Mouse (Mus musculus): ENCODE measurements around the gene Trim31. TPM values are rescaled to one million over a fixed set of nuclear protein-coding genes. Genes with fewer than 3 reads are reported as not detected.

Trim31 gene
- polyA plus RNA-seq, 1 experiment from 2014 or later = not detected

- no peaks in the 10 kb centered on the region for H3K27me3 ChIP-seq (ENCODE audit: control insufficient read depth, insufficient read depth, low read length)
- no peaks in the 10 kb centered on the region for H3K4me1 ChIP-seq (ENCODE audit: control insufficient read depth, insufficient read depth, low read length)
- H3K36me3 ChIP-seq (ENCODE audit: control insufficient read depth, insufficient read depth, low read length) = no peaks in the 10 kb centered on the region
- no peak for DNase-seq (ENCODE audit: low spot score, missing footprints)
- no peak overlapping the region for H3K4me3 ChIP-seq (ENCODE audit: low read depth, low read length)
- ATAC-seq (ENCODE audit: low FRiP score) = no peak
- H3K9ac ChIP-seq (ENCODE audit: low read length) = no peak overlapping the region
- H3K9me3 ChIP-seq (ENCODE audit: control insufficient read depth, low read length) = no peaks in the 10 kb centered on the region
- WGBS = 57% methylated on average over 4 of the region's 4 CpGs
- no peak overlapping the region for H3K27ac ChIP-seq (ENCODE audit: low read depth, low read length)
- H3K4me2 ChIP-seq = no peak overlapping the region
These were observed 11.9 kb downstream of the Trim31 start for GRCm38 (mm10) chr17:36909802-36910201.

GRCm38 (mm10) chr17:36912031-36912430 is 14.1 kb downstream of the Trim31 start:
- no peak for ATAC-seq (ENCODE audit: low FRiP score)
- Histone ChIP-seq H3K9ac (ENCODE audit: low read length) (no peak overlapping the region), H3K4me3 (ENCODE audit: low read depth, low read length) (no peak overlapping the region), H3K4me2 (no peak overlapping the region), H3K4me1 (ENCODE audit: control insufficient read depth, insufficient read depth, low read length) (no peaks in the 10 kb centered on the region), H3K27me3 (ENCODE audit: control insufficient read depth, insufficient read depth, low read length) (no peaks in the 10 kb centered on the region), H3K36me3 (ENCODE audit: control insufficient read depth, insufficient read depth, low read length) (no peaks in the 10 kb centered on the region), H3K27ac (ENCODE audit: low read depth, low read length) (no peak overlapping the region), H3K9me3 (ENCODE audit: control insufficient read depth, low read length) (no peaks in the 10 kb centered on the region)
- 85% methylated on average over 2 of the region's 2 CpGs for WGBS
- no peak for DNase-seq (ENCODE audit: low spot score, missing footprints)

GRCm38 (mm10) chr17:36914108-36914507 is 16.2 kb downstream of the Trim31 start:
- WGBS = 7% methylated on average over 2 of the region's 2 CpGs
- no peak overlapping the region for H3K27ac ChIP-seq (ENCODE audit: low read depth, low read length)
- ATAC-seq (ENCODE audit: low FRiP score) = peak; percentile 73
- no peaks in the 10 kb centered on the region for H3K36me3 ChIP-seq (ENCODE audit: control insufficient read depth, insufficient read depth, low read length)
- no peak overlapping the region for H3K4me3 ChIP-seq (ENCODE audit: low read depth, low read length)
- DNase-seq (ENCODE audit: low spot score, missing footprints) = peak; percentile 97
- no peak overlapping the region for H3K4me2 ChIP-seq
- H3K9ac ChIP-seq (ENCODE audit: low read length) = no peak overlapping the region
- no peaks in the 10 kb centered on the region for H3K27me3 ChIP-seq (ENCODE audit: control insufficient read depth, insufficient read depth, low read length)
- no peaks in the 10 kb centered on the region for H3K9me3 ChIP-seq (ENCODE audit: control insufficient read depth, low read length)
- no peaks in the 10 kb centered on the region for H3K4me1 ChIP-seq (ENCODE audit: control insufficient read depth, insufficient read depth, low read length)

- H3K9me3 ChIP-seq (ENCODE audit: control insufficient read depth, low read length) = no peaks in the 10 kb centered on the region
- no peak overlapping the region for H3K4me2 ChIP-seq
- no peak overlapping the region for H3K4me3 ChIP-seq (ENCODE audit: low read depth, low read length)
- peak; percentile 93 for DNase-seq (ENCODE audit: low spot score, missing footprints)
- H3K9ac ChIP-seq (ENCODE audit: low read length) = no peak overlapping the region
- H3K4me1 ChIP-seq (ENCODE audit: control insufficient read depth, insufficient read depth, low read length) = no peaks in the 10 kb centered on the region
- 16% methylated on average over 9 of the region's 9 CpGs for WGBS
- no peaks in the 10 kb centered on the region for H3K27me3 ChIP-seq (ENCODE audit: control insufficient read depth, insufficient read depth, low read length)
- H3K27ac ChIP-seq (ENCODE audit: low read depth, low read length) = no peak overlapping the region
- H3K36me3 ChIP-seq (ENCODE audit: control insufficient read depth, insufficient read depth, low read length) = no peaks in the 10 kb centered on the region
- peak; percentile 38; the same call in 1 of the 2 replicates for ATAC-seq (ENCODE audit: low FRiP score)
These were observed 17.2 kb downstream of the Trim31 start for GRCm38 (mm10) chr17:36915076-36915475.

GRCm38 (mm10) chr17:36920239-36920638 is 22.3 kb downstream of the Trim31 start:
- no peaks in the 10 kb centered on the region for H3K4me1 ChIP-seq (ENCODE audit: control insufficient read depth, insufficient read depth, low read length)
- ATAC-seq (ENCODE audit: low FRiP score) (no peak), DNase-seq (ENCODE audit: low spot score, missing footprints) (no peak)
- H3K27me3 ChIP-seq (ENCODE audit: control insufficient read depth, insufficient read depth, low read length) = no peaks in the 10 kb centered on the region
- no peaks in the 10 kb centered on the region for H3K36me3 ChIP-seq (ENCODE audit: control insufficient read depth, insufficient read depth, low read length)
- H3K9ac ChIP-seq (ENCODE audit: low read length) = no peak overlapping the region
- no peak overlapping the region for H3K27ac ChIP-seq (ENCODE audit: low read depth, low read length)
- H3K4me3 ChIP-seq (ENCODE audit: low read depth, low read length) = no peak overlapping the region
- WGBS = 55% methylated on average over 15 of the region's 15 CpGs
- no peak overlapping the region for H3K4me2 ChIP-seq
- H3K9me3 ChIP-seq (ENCODE audit: control insufficient read depth, low read length) = no peaks in the 10 kb centered on the region

- 85% methylated on average over 4 of the region's 4 CpGs for WGBS
- H3K9ac ChIP-seq (ENCODE audit: low read length) = no peak overlapping the region
- H3K27ac ChIP-seq (ENCODE audit: low read depth, low read length) = no peak overlapping the region
- no peak overlapping the region for H3K4me3 ChIP-seq (ENCODE audit: low read depth, low read length)
- no peak for DNase-seq (ENCODE audit: low spot score, missing footprints)
- ATAC-seq (ENCODE audit: low FRiP score) = no peak
- H3K4me1 ChIP-seq (ENCODE audit: control insufficient read depth, insufficient read depth, low read length) = no peaks in the 10 kb centered on the region
- H3K4me2 ChIP-seq = no peak overlapping the region
- H3K27me3 ChIP-seq (ENCODE audit: control insufficient read depth, insufficient read depth, low read length) = no peaks in the 10 kb centered on the region
- no peaks in the 10 kb centered on the region for H3K36me3 ChIP-seq (ENCODE audit: control insufficient read depth, insufficient read depth, low read length)
- no peaks in the 10 kb centered on the region for H3K9me3 ChIP-seq (ENCODE audit: control insufficient read depth, low read length)
These were observed 24.8 kb downstream of the Trim31 start for GRCm38 (mm10) chr17:36922715-36923114.

- Histone ChIP-seq H3K9ac (ENCODE audit: low read length) (no peak overlapping the region), H3K4me1 (ENCODE audit: control insufficient read depth, insufficient read depth, low read length) (no peaks in the 10 kb centered on the region), H3K27ac (ENCODE audit: low read depth, low read length) (no peak overlapping the region), H3K4me2 (no peak overlapping the region), H3K4me3 (ENCODE audit: low read depth, low read length) (no peak overlapping the region), H3K9me3 (ENCODE audit: control insufficient read depth, low read length) (no peaks in the 10 kb centered on the region), H3K27me3 (ENCODE audit: control insufficient read depth, insufficient read depth, low read length) (no peaks in the 10 kb centered on the region), H3K36me3 (ENCODE audit: control insufficient read depth, insufficient read depth, low read length) (no peaks in the 10 kb centered on the region)
- no peak for DNase-seq (ENCODE audit: low spot score, missing footprints)
- WGBS = 68% methylated on average over 4 of the region's 4 CpGs
- no peak for ATAC-seq (ENCODE audit: low FRiP score)
These were observed 25.6 kb downstream of the Trim31 start for GRCm38 (mm10) chr17:36923491-36923890.

GRCm38 (mm10) chr17:36927496-36928120 is 29.7 kb downstream of the Trim31 start:
- no peaks in the 10 kb centered on the region for H3K36me3 ChIP-seq (ENCODE audit: control insufficient read depth, insufficient read depth, low read length)
- no peak overlapping the region for H3K4me2 ChIP-seq
- no peak overlapping the region for H3K27ac ChIP-seq (ENCODE audit: low read depth, low read length)
- 61% methylated on average over 10 of the region's 10 CpGs for WGBS
- no peaks in the 10 kb centered on the region for H3K4me1 ChIP-seq (ENCODE audit: control insufficient read depth, insufficient read depth, low read length)
- no peaks in the 10 kb centered on the region for H3K9me3 ChIP-seq (ENCODE audit: control insufficient read depth, low read length)
- no peak overlapping the region for H3K4me3 ChIP-seq (ENCODE audit: low read depth, low read length)
- H3K9ac ChIP-seq (ENCODE audit: low read length) = no peak overlapping the region
- DNase-seq (ENCODE audit: low spot score, missing footprints) (no peak), ATAC-seq (ENCODE audit: low FRiP score) (no peak)
- no peaks in the 10 kb centered on the region for H3K27me3 ChIP-seq (ENCODE audit: control insufficient read depth, insufficient read depth, low read length)

- no peaks in the 10 kb centered on the region for H3K27me3 ChIP-seq (ENCODE audit: control insufficient read depth, insufficient read depth, low read length)
- no peak overlapping the region for H3K4me2 ChIP-seq
- H3K27ac ChIP-seq (ENCODE audit: low read depth, low read length) = no peak overlapping the region
- H3K4me1 ChIP-seq (ENCODE audit: control insufficient read depth, insufficient read depth, low read length) = no peaks in the 10 kb centered on the region
- H3K9me3 ChIP-seq (ENCODE audit: control insufficient read depth, low read length) = no peaks in the 10 kb centered on the region
- no peak overlapping the region for H3K4me3 ChIP-seq (ENCODE audit: low read depth, low read length)
- H3K9ac ChIP-seq (ENCODE audit: low read length) = no peak overlapping the region
- no peak for ATAC-seq (ENCODE audit: low FRiP score)
- no peak for DNase-seq (ENCODE audit: low spot score, missing footprints)
- 80% methylated on average over 12 of the region's 12 CpGs for WGBS
- H3K36me3 ChIP-seq (ENCODE audit: control insufficient read depth, insufficient read depth, low read length) = no peaks in the 10 kb centered on the region
These were observed 31.5 kb downstream of the Trim31 start for GRCm38 (mm10) chr17:36929236-36929932.
